Mouse (Mus musculus): ENCODE results near the gene Gm9117. TPM values are rescaled to one million over a fixed set of nuclear protein-coding genes. Genes with fewer than 3 reads are reported as not detected.
"Not testable (repeated sequence)": the region's sequence is repeated elsewhere in the genome, so short reads cannot be mapped to it uniquely, and the experiment has no call there.

Gene Gm9117
- polyA plus RNA-seq (2015; fragmentation: Nextera tagmentation; extraction: Ambion mirVana): not detected in 2 replicates

- ATAC-seq (ENCODE audit: extremely low read depth, insufficient number of reproducible peaks, low FRiP score, low TSS enrichment): not testable (repeated sequence)
These were observed at the start of gene Gm9117 for GRCm38 (mm10) chr3:93943443-93943842. Gm9117 (minus strand) TSS chr3:93943543.

GRCm38 (mm10) chr3:93968938-93969337 is 25.6 kb upstream of the Gm9117 start:
- H3K4me3 ChIP-seq; H3K4me2 ChIP-seq; ATAC-seq (ENCODE audit: extremely low read depth, insufficient number of reproducible peaks, low FRiP score, low TSS enrichment); H3K27ac ChIP-seq (replicated peaks); H3K27me3 ChIP-seq (replicated peaks); H3K36me3 ChIP-seq; H3K9ac ChIP-seq; H3K9me3 ChIP-seq; H3K4me1 ChIP-seq: not testable (repeated sequence)
- WGBS: 79% methylated on average over 6 of the region's 6 CpGs

More at GRCm38 (mm10) chr3:93943443-93943842, at the start of gene Gm9117:
- H3K9me3 ChIP-seq; H3K36me3 ChIP-seq; H3K27me3 ChIP-seq (replicated peaks); H3K4me1 ChIP-seq; H3K4me3 ChIP-seq; H3K9ac ChIP-seq; H3K27ac ChIP-seq (replicated peaks); H3K4me2 ChIP-seq: not testable (repeated sequence)
- WGBS: 57% methylated on average over 4 of the region's 4 CpGs

GRCm38 (mm10) chr3:93961214-93961613 is 17.9 kb upstream of the Gm9117 start, which contains the start of gene Tdpoz5:
Tdpoz5 (minus strand) TSS chr3:93961314.
- not testable (repeated sequence) for ATAC-seq (ENCODE audit: extremely low read depth, insufficient number of reproducible peaks, low FRiP score, low TSS enrichment); H3K4me3 ChIP-seq; H3K9ac ChIP-seq; H3K36me3 ChIP-seq; H3K9me3 ChIP-seq; H3K27ac ChIP-seq (replicated peaks); H3K4me1 ChIP-seq; H3K27me3 ChIP-seq (replicated peaks); H3K4me2 ChIP-seq
- WGBS: 60% methylated on average over 2 of the region's 4 CpGs

GRCm38 (mm10) chr3:93938386-93938785 is 5.0 kb downstream of the Gm9117 start:
- not testable (repeated sequence) for H3K4me1 ChIP-seq; H3K9ac ChIP-seq; H3K9me3 ChIP-seq; H3K27ac ChIP-seq (replicated peaks); H3K4me2 ChIP-seq; H3K36me3 ChIP-seq; H3K4me3 ChIP-seq; ATAC-seq (ENCODE audit: extremely low read depth, insufficient number of reproducible peaks, low FRiP score, low TSS enrichment); H3K27me3 ChIP-seq (replicated peaks)
- 80% methylated on average over 1 of the region's 3 CpGs for WGBS

Other genes starting within 250 kb of the Gm9117 start
- not detected in 2 replicates for gene Gm5773, start 170.5 kb downstream of the Gm9117 start, polyA plus RNA-seq (2015; fragmentation: Nextera tagmentation; extraction: Ambion mirVana)
- gene Tdpoz4, start 147.1 kb downstream of the Gm9117 start, polyA plus RNA-seq (2015; fragmentation: Nextera tagmentation; extraction: Ambion mirVana): not detected in 2 replicates
- not detected in 2 replicates for gene Tdpoz3, start 117.5 kb downstream of the Gm9117 start, polyA plus RNA-seq (2015; fragmentation: Nextera tagmentation; extraction: Ambion mirVana)
- not detected in 2 replicates for gene Tdpoz5, start 17.8 kb upstream of the Gm9117 start, polyA plus RNA-seq (2015; fragmentation: Nextera tagmentation; extraction: Ambion mirVana)
- gene Gm9125, start 111.3 kb upstream of the Gm9117 start, polyA plus RNA-seq (2015; fragmentation: Nextera tagmentation; extraction: Ambion mirVana): not detected in 2 replicates
- gene Gm10697, start 129.1 kb upstream of the Gm9117 start, polyA plus RNA-seq (2015; fragmentation: Nextera tagmentation; extraction: Ambion mirVana): not detected in 2 replicates
- not detected in 2 replicates for gene Gm10696, start 234.7 kb upstream of the Gm9117 start, polyA plus RNA-seq (2015; fragmentation: Nextera tagmentation; extraction: Ambion mirVana)